ENCODE assay signal across 8 mouse cellular contexts in the genomic region with DNA sequence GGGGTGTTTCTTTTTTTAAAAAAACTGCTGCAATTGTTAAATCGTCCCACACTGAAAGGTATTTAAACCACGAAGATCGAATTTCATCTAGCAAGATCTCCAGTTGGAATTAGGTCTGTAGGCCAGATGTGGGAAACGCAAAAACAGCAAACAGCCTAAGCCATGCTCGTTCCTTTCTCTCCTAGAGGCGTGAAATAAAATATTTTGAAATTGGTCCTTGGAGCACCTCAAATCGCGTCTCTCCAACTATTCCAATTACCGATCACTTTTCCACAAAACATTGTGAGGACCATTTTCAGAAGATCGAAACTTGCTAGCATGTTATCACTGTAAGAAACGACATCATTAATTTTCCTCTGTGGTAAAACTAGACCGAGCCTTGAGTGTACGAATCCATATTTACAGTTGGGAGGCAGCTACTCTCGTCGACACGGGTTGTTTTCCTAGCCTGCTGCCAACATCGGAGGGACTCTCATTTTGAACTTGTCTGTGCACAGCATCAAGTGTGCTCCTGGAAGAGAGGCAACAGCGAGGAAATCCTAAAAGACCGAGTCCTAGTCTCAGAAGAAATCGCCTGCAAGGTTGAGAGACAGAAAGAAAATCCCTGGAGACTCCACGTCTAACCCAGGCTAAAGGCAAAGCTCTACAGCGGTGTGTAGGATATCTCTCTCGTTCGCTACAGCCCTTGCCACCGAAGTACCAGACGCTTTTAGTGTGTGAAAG. TPM values are rescaled to one million over a fixed set of nuclear protein-coding genes. Genes with fewer than 3 reads are reported as not detected.
DNase-seq lines count a peak whose midpoint lies in the region; ATAC-seq lines count a peak whose summit lies in the region.

No protein-coding gene starts in this region.

- no peak for ATAC-seq in megakaryocyte, adult 5-6 weeks (ENCODE audit: poor library complexity, severe bottlenecking)
- ATAC-seq in intestine, embryonic 14.5 days (replicated peaks; ENCODE audit: low FRiP score, low TSS enrichment, low read depth): no peak
- ATAC-seq in midbrain, embryonic 15.5 days (replicated peaks): no peak

- H3K4me3 ChIP-seq in megakaryocyte, embryonic 14.5 days (replicated peaks): peak overlapping the region; percentile 92
- peak overlapping the region; percentile 100 for H3K4me3 ChIP-seq in intestine, embryonic 14.5 days (ENCODE audit: low read depth, low read length)
- peak overlapping the region; percentile 93 for H3K4me3 ChIP-seq in limb, embryonic 10.5 days
- peak overlapping the region; percentile 99 for H3K4me3 ChIP-seq in midbrain, embryonic 15.5 days

- H3K36me3 ChIP-seq in megakaryocyte, embryonic 14.5 days (replicated peaks; ENCODE audit: low read length): no peaks in the 10 kb centered on the region
- peaks cover 13% of the 10 kb centered on the region for H3K36me3 ChIP-seq in intestine, embryonic 14.5 days (ENCODE audit: control insufficient read depth, insufficient read depth, low read length)
- H3K36me3 ChIP-seq in limb, embryonic 10.5 days: peaks cover 17% of the 10 kb centered on the region
- no peaks in the 10 kb centered on the region for H3K36me3 ChIP-seq in midbrain, embryonic 15.5 days (replicated peaks)

- H3K4me2 ChIP-seq in intestine, embryonic 14.5 days (ENCODE audit: low read length): peak overlapping the region; percentile 91
- peak overlapping the region; percentile 56 for H3K4me2 ChIP-seq in midbrain, embryonic 15.5 days

- H3K9me3 ChIP-seq in megakaryocyte, embryonic 14.5 days: no peaks in the 10 kb centered on the region
- H3K9me3 ChIP-seq in intestine, embryonic 14.5 days (ENCODE audit: control insufficient read depth, low read length): no peaks in the 10 kb centered on the region
- no peaks in the 10 kb centered on the region for H3K9me3 ChIP-seq in limb, embryonic 10.5 days (replicated peaks)
- H3K9me3 ChIP-seq in midbrain, embryonic 15.5 days: no peaks in the 10 kb centered on the region

- WGBS in intestine, embryonic 14.5 days: under 1% methylated on average over 26 of the region's 26 CpGs
- WGBS in limb, embryonic 10.5 days: under 1% methylated on average over 26 of the region's 26 CpGs
- under 1% methylated on average over 26 of the region's 26 CpGs for WGBS in midbrain, embryonic 15.5 days

- H3K27ac ChIP-seq in intestine, embryonic 14.5 days (ENCODE audit: low read depth): peak overlapping the region; percentile 99
- H3K27ac ChIP-seq in limb, embryonic 10.5 days: peak overlapping the region; percentile 99
- peak overlapping the region; percentile 100 for H3K27ac ChIP-seq in midbrain, embryonic 15.5 days

- peak overlapping the region; percentile 100 for H3K9ac ChIP-seq in intestine, embryonic 14.5 days (ENCODE audit: low read length)
- H3K9ac ChIP-seq in midbrain, embryonic 15.5 days: peak overlapping the region; percentile 100

- H3K27me3 ChIP-seq in megakaryocyte, embryonic 14.5 days (replicated peaks): peaks cover 69% of the 10 kb centered on the region
- no peaks in the 10 kb centered on the region for H3K27me3 ChIP-seq in intestine, embryonic 14.5 days (replicated peaks; ENCODE audit: control insufficient read depth, insufficient read depth, low read length)
- H3K27me3 ChIP-seq in limb, embryonic 10.5 days (ENCODE audit: low read depth, poor library complexity, severe bottlenecking): no peaks in the 10 kb centered on the region
- no peaks in the 10 kb centered on the region for H3K27me3 ChIP-seq in midbrain, embryonic 15.5 days (replicated peaks)

- DNase-seq in cerebellum, adult 8-10 months: peak; percentile 28
- peak; percentile 18 to 23 for DNase-seq in frontal cortex, postnatal 25 days (ENCODE audit: low spot score in 2 of 2)
- DNase-seq in intestine, embryonic 14.5 days (ENCODE audit: low spot score): peak; percentile 84
- DNase-seq in limb, embryonic 10.5 days (ENCODE audit: low spot score): peak; percentile 59
- peak; percentile 15 for DNase-seq in testis, postnatal 14 days (ENCODE audit: low spot score)

- peaks cover 48% of the 10 kb centered on the region for H3K4me1 ChIP-seq in megakaryocyte, embryonic 14.5 days
- peaks cover 6% of the 10 kb centered on the region; the same call in 1 of the 2 replicates for H3K4me1 ChIP-seq in intestine, embryonic 14.5 days (replicated peaks; ENCODE audit: control insufficient read depth, insufficient read depth, low read length)
- H3K4me1 ChIP-seq in limb, embryonic 10.5 days: peaks cover 11% of the 10 kb centered on the region
- H3K4me1 ChIP-seq in midbrain, embryonic 15.5 days: peaks cover 11% of the 10 kb centered on the region

RNA-seq across cellular contexts. Expression of a gene that starts 0.9 kb away (rescaled TPM):
- polyA plus RNA-seq in megakaryocyte, embryonic 14.5 days (2012; ENCODE audit: insufficient read depth, low replicate concordance): 5.0 and 24.3 TPM in 2 replicates
- 25.0 and 31.1 TPM in 2 replicates for total RNA-seq in megakaryocyte, adult 5-6 weeks (2015)
- total RNA-seq in megakaryocyte, adult 5-6 weeks (2017): 24.1 and 33.8 TPM in 2 replicates
- 120 and 127 TPM in 2 replicates for polyA plus RNA-seq in intestine, embryonic 14.5 days (2014; fragmentation: Nextera tagmentation; extraction: Ambion mirVana)
- polyA plus RNA-seq in limb, embryonic 10.5 days (2016; fragmentation: Nextera tagmentation; extraction: Ambion mirVana): 94.6 and 115 TPM in 2 replicates
- 203 and 208 TPM in 2 replicates for polyA plus RNA-seq in midbrain, embryonic 15.5 days (2015; fragmentation: Nextera tagmentation; extraction: Ambion mirVana)

Comparison
In these comparisons a context has a peak if more than half of its experiments do, and no peak if none do; other contexts are left out.
1. DNase-seq: peak in every context shown above with its lines; median percentile 84 in intestine, embryonic 14.5 days; 59 in limb, embryonic 10.5 days; 28 in cerebellum, adult 8-10 months; 20 in frontal cortex, postnatal 25 days; 15 in testis, postnatal 14 days.